Mouse (Mus musculus) neural tube, embryonic 14.5 days (tissue): ENCODE results near the gene Gatb. TPM values are rescaled to one million over a fixed set of nuclear protein-coding genes. Genes with fewer than 3 reads are reported as not detected.

Experiments used
- ATAC-seq: fragments of 200-750 bp; cut with Nextera tagmentation; 2 replicates; pipeline ENCODE4 v1.8.0; 2017; ENCODE audit warnings: low read depth, mild to moderate bottlenecking, moderate TSS enrichment, moderate library complexity
- H3K27ac ChIP-seq: fragments of 300-500 bp; sonication (generic); 2 replicates; pipeline ENCODE4 v1.5.1; 2014; ENCODE audit warnings: low read depth, mild to moderate bottlenecking, control low read depth, low read length, moderate library complexity, mixed read lengths
- H3K27me3 ChIP-seq: fragments of 300-500 bp; sonication (generic); 2 replicates; pipeline ENCODE4 v1.6.1; 2014; ENCODE audit warnings: low read length; ENCODE audit not compliant: control insufficient read depth, insufficient read depth
- H3K36me3 ChIP-seq: fragments of 300-500 bp; sonication (generic); 2 replicates; pipeline ENCODE4 v1.6.1; 2014; ENCODE audit warnings: low read length, mixed read lengths; ENCODE audit not compliant: control insufficient read depth, insufficient read depth
- H3K4me1 ChIP-seq: fragments of 300-500 bp; sonication (generic); 2 replicates; pipeline ENCODE4 v1.6.1; 2014; ENCODE audit warnings: low read length; ENCODE audit not compliant: control insufficient read depth, insufficient read depth
- H3K4me2 ChIP-seq: fragments of 300-500 bp; sonication (generic); 2 replicates; pipeline ENCODE4 v1.6.1; 2014; ENCODE audit warnings: mild to moderate bottlenecking, low read depth, low read length, control low read depth
- H3K4me3 ChIP-seq: fragments of 300-500 bp; sonication (generic); 2 replicates; pipeline ENCODE4 v1.5.1; 2014; ENCODE audit warnings: low read depth, low read length, control low read depth, mixed read lengths
- H3K9ac ChIP-seq: fragments of 300-500 bp; sonication (generic); replicated peaks from 2 replicates; pipeline ENCODE4 v1.6.1; 2014; ENCODE audit warnings: low read depth, mild to moderate bottlenecking, control low read depth, low read length, mixed read lengths
- H3K9me3 ChIP-seq: fragments of 300-500 bp; sonication (generic); 2 replicates; pipeline ENCODE4 v1.6.1; 2016; ENCODE audit warnings: low read length; ENCODE audit not compliant: control insufficient read depth
- WGBS: fragments of 180-500 bp; shearing (Covaris S2); extraction: QIAGEN DNeasy Blood & Tissue Kit; methylation state at CpG from one replicate; pipeline ENCODE4 v1.1.7; 2014; 5-methylcytosine and 5-hydroxymethylcytosine counted together
- polyA plus RNA-seq: library from polyadenylated mRNA; unstranded; fragments of >200 nt; fragmentation: Nextera tagmentation; extraction: Ambion mirVana; gene quantifications from 2 replicates; pipeline ENCODE4 v1.2.1, GENCODE M21; 2014

Gatb gene
- polyA plus RNA-seq, 1 experiment from 2014 or later, result 23.1 TPM

- no peak overlapping the region for H3K27ac ChIP-seq
- H3K9me3 ChIP-seq, result no peaks in the 10 kb centered on the region
- H3K4me3 ChIP-seq, result no peak overlapping the region
- H3K27me3 ChIP-seq, result no peaks in the 10 kb centered on the region
- H3K4me1 ChIP-seq, result no peaks in the 10 kb centered on the region
- H3K4me2 ChIP-seq, result no peak overlapping the region
- no peak overlapping the region for H3K9ac ChIP-seq
- WGBS, result 56% methylated on average over 2 of the region's 2 CpGs
- H3K36me3 ChIP-seq, result no peaks in the 10 kb centered on the region
- no peak for ATAC-seq
These were observed 14.8 kb downstream of the Gatb start for GRCm38 (mm10) chr3:85588701-85589100.

- no peak overlapping the region for H3K4me3 ChIP-seq
- H3K9ac ChIP-seq, result no peak overlapping the region
- no peaks in the 10 kb centered on the region for H3K4me1 ChIP-seq
- no peak for ATAC-seq
- 96% methylated on average over 3 of the region's 3 CpGs for WGBS
- H3K27me3 ChIP-seq, result no peaks in the 10 kb centered on the region
- H3K27ac ChIP-seq, result no peak overlapping the region
- no peaks in the 10 kb centered on the region for H3K9me3 ChIP-seq
- no peak overlapping the region for H3K4me2 ChIP-seq
- H3K36me3 ChIP-seq, result no peaks in the 10 kb centered on the region
These were observed 16.3 kb downstream of the Gatb start for GRCm38 (mm10) chr3:85590090-85590754.

- 81% methylated on average over 4 of the region's 4 CpGs for WGBS
- Histone ChIP-seq H3K27ac (no peak overlapping the region), H3K9me3 (no peaks in the 10 kb centered on the region), H3K4me1 (no peaks in the 10 kb centered on the region), H3K4me2 (no peak overlapping the region), H3K9ac (no peak overlapping the region), H3K36me3 (no peaks in the 10 kb centered on the region), H3K27me3 (no peaks in the 10 kb centered on the region), H3K4me3 (no peak overlapping the region)
- no peak for ATAC-seq
These were observed 18.1 kb downstream of the Gatb start for GRCm38 (mm10) chr3:85592067-85592466.

GRCm38 (mm10) chr3:85592640-85593252, 18.8 kb downstream of the Gatb start:
- Histone ChIP-seq H3K4me3 (no peak overlapping the region), H3K27ac (no peak overlapping the region), H3K4me2 (no peak overlapping the region), H3K27me3 (no peaks in the 10 kb centered on the region), H3K9me3 (no peaks in the 10 kb centered on the region), H3K9ac (no peak overlapping the region), H3K36me3 (no peaks in the 10 kb centered on the region), H3K4me1 (no peaks in the 10 kb centered on the region)
- WGBS, result 92% methylated on average over 5 of the region's 5 CpGs
- no peak for ATAC-seq

- Histone ChIP-seq H3K9ac (no peak overlapping the region), H3K36me3 (no peaks in the 10 kb centered on the region), H3K9me3 (no peaks in the 10 kb centered on the region), H3K27ac (no peak overlapping the region), H3K4me3 (no peak overlapping the region), H3K27me3 (no peaks in the 10 kb centered on the region), H3K4me2 (no peak overlapping the region), H3K4me1 (no peaks in the 10 kb centered on the region)
- WGBS, result 80% methylated on average over 3 of the region's 3 CpGs
- ATAC-seq, result no peak
These were observed 20.5 kb downstream of the Gatb start for GRCm38 (mm10) chr3:85594452-85594851.

GRCm38 (mm10) chr3:85599526-85599925, 25.6 kb downstream of the Gatb start:
- no peak for ATAC-seq
- no peak overlapping the region for H3K27ac ChIP-seq
- 76% methylated on average over 3 of the region's 3 CpGs for WGBS

GRCm38 (mm10) chr3:85601841-85602305, 28.0 kb downstream of the Gatb start:
- ATAC-seq, result peak; percentile 36; the same call in 1 of the 2 replicates
- 57% methylated on average over 3 of the region's 3 CpGs for WGBS
- H3K27ac ChIP-seq, result no peak overlapping the region

More at GRCm38 (mm10) chr3:85599526-85599925, 25.6 kb downstream of the Gatb start:
- Histone ChIP-seq H3K36me3 (no peaks in the 10 kb centered on the region), H3K27me3 (no peaks in the 10 kb centered on the region), H3K9ac (no peak overlapping the region), H3K4me3 (no peak overlapping the region), H3K4me1 (peaks cover 2% of the 10 kb centered on the region; the same call in 1 of the 2 replicates), H3K4me2 (no peak overlapping the region), H3K9me3 (no peaks in the 10 kb centered on the region)

GRCm38 (mm10) chr3:85603811-85604210, 29.9 kb downstream of the Gatb start:
- Histone ChIP-seq H3K27me3 (no peaks in the 10 kb centered on the region), H3K9me3 (no peaks in the 10 kb centered on the region), H3K27ac (no peak overlapping the region), H3K36me3 (no peaks in the 10 kb centered on the region), H3K4me3 (no peak overlapping the region), H3K9ac (no peak overlapping the region), H3K4me2 (no peak overlapping the region), H3K4me1 (peaks cover 2% of the 10 kb centered on the region; the same call in 1 of the 2 replicates)
- ATAC-seq, result peak; percentile 57; the same call in 1 of the 2 replicates
- 77% methylated on average over 1 of the region's 1 CpGs for WGBS

More at GRCm38 (mm10) chr3:85601841-85602305, 28.0 kb downstream of the Gatb start:
- no peaks in the 10 kb centered on the region for H3K9me3 ChIP-seq
- H3K4me2 ChIP-seq, result no peak overlapping the region
- no peak overlapping the region for H3K9ac ChIP-seq
- no peak overlapping the region for H3K4me3 ChIP-seq
- H3K36me3 ChIP-seq, result no peaks in the 10 kb centered on the region
- peaks cover 2% of the 10 kb centered on the region; the same call in 1 of the 2 replicates for H3K4me1 ChIP-seq
- no peaks in the 10 kb centered on the region for H3K27me3 ChIP-seq

GRCm38 (mm10) chr3:85606912-85607311, 33.0 kb downstream of the Gatb start:
- H3K9me3 ChIP-seq, result no peaks in the 10 kb centered on the region
- H3K27me3 ChIP-seq, result no peaks in the 10 kb centered on the region
- no peak overlapping the region for H3K4me3 ChIP-seq
- no peaks in the 10 kb centered on the region for H3K36me3 ChIP-seq
- WGBS, result 88% methylated on average over 3 of the region's 3 CpGs
- ATAC-seq, result no peak
- H3K4me2 ChIP-seq, result no peak overlapping the region
- no peak overlapping the region for H3K27ac ChIP-seq
- H3K4me1 ChIP-seq, result no peaks in the 10 kb centered on the region; the same call in 1 of the 2 replicates
- H3K9ac ChIP-seq, result no peak overlapping the region
